Mouse (Mus musculus) CD4-positive helper T cell, adult 2 months (primary cell): Measurements from ENCODE around the gene Mitf.

Experiments used
- DNase-seq: peaks from one replicate; pipeline ENCODE4 v3.0.0-alpha.2; 2012; ENCODE audit warnings: low read depth, missing footprints, low spot score

Mitf gene

GRCm38 (mm10) chr6:98041795-98042194, 234.9 kb downstream of the Mitf start:
- no peak for DNase-seq

GRCm38 (mm10) chr6:98046295-98047108, 239.7 kb downstream of the Mitf start:
- no peak for DNase-seq

DNA sequence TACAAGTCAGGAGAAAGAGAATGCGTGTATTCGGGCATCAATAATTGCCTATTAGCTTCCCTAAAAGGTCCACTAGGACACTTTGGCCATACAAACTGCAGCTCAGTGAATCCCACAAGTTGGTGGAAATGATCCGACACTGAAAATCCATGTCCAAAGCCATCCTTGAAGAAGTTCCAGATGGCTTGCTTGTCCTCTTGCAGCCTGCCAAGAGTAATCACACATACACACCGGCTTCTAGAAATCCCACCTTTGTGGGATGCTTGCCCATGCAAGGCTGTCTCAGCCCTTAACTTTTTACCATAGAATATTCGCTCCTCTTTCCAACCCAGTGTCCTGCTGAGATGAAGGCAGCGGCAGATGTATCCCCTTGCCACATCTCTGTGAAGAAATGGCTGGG, 240.9 kb downstream of the Mitf start:
- DNase-seq = no peak

GRCm38 (mm10) chr6:98048671-98049438, 242.0 kb downstream of the Mitf start:
- DNase-seq = no peak

DNA sequence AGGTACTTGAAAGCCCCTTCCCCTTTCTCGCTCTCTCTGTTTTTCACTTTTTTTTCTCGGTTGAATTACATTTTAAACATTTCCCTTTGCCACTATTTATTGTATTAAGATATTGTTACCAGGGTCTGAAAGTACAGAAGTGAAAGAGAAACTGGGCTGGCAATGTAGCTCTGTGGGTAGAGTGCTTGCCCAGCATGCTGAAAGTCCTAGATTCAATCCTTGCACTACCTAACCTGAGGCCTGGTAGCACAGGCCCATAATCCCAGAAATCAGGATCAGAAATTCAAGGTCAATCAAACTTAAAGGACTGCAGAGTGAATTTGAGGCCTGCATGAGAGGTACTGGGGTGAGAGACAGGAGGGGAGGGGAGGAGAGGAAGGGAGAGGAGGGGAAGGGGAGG, 242.7 kb downstream of the Mitf start:
- no peak for DNase-seq

DNA sequence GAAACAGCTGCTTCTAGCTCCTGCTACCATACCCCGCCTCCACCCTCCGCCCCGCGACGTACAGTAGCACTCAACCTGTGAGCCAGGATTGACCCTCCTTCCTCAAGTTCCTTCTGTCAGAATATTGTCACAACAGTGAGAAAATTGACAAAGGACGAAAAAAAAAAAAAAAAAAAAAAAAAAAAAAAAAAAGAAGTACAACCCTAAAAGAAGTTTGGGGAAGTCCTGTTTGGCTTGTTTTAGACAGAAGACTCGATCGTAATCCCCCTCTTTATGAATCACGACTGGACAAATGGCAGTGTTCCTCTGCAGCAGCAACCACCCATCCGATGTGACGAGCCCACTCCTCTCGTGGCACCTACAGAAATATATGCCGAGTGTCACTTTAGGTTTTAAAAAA, 255.0 kb downstream of the Mitf start:
- DNase-seq = no peak

GRCm38 (mm10) chr6:98064926-98065325, 258.1 kb downstream of the Mitf start:
- no peak for DNase-seq

- DNase-seq = no peak
These were observed 259.6 kb downstream of the Mitf start for GRCm38 (mm10) chr6:98066420-98066819.
